Mouse (Mus musculus): ENCODE results near the gene Eif4h.
A peak's percentile ranks its signal among the peaks of the same experiment; 100 is the strongest.

GRCm38 (mm10) chr5:134644121-134644520 is 4.8 kb upstream of the Eif4h start:
- TF ChIP-seq CTCF (IDR thresholded peaks at IDR 0.05; ENCODE audit: low read depth) (0 out of 2 replicates have a peak, but pooled peaks have one; percentile 13), EP300 (IDR thresholded peaks at IDR 0.05; ENCODE audit: low read depth) (no peak)
